Mouse (Mus musculus) left cerebral cortex, postnatal 36 days (tissue): ENCODE results near the gene Mapk10. TPM values are rescaled to one million over a fixed set of nuclear protein-coding genes. Genes with fewer than 3 reads are reported as not detected.

Experiments
- DNase-seq, 2 experiments: peaks; one replicate each; pipeline ENCODE4 v3.0.0; 2021 to 2022; ENCODE audit warnings: low spot score in 2 of 2, mixed read lengths in 1 of 2
- intact Hi-C: fragments of 180-260 bp; cut with DNase I; formaldehyde crosslinking; loops from one replicate; pipeline ENCODE4 v1.15.1; 2025
- total RNA-seq, 2 experiments: library from RNA; stranded (reverse); gene quantifications; 2 replicates each; pipeline ENCODE4 v1.2.3; 2021

Mapk10 gene
- total RNA-seq, 2 experiments from 2014 or later: 443 to 506 TPM

DNA sequence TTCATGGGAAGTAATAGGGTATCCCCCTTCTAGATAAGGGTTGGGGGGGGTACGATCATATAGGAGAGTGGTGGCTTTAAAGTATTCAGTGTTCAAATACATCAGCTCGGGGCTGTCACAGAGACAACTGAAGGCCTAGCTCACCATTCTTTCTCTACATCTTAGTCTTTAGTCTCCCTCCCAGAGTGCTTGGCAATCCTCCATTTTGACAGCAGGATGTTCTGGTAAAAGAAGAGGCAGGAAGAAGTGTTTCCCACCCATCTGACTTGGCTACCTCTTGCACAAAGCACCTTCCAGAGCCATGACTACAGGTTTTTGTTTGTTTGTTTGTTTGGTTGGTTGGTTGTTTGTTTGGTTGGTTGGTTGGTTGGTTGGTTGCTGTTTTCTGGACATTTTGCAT lies 125.3 kb downstream of the Mapk10 start:
- intact Hi-C loops: no loop called here
- no peak for DNase-seq

DNA sequence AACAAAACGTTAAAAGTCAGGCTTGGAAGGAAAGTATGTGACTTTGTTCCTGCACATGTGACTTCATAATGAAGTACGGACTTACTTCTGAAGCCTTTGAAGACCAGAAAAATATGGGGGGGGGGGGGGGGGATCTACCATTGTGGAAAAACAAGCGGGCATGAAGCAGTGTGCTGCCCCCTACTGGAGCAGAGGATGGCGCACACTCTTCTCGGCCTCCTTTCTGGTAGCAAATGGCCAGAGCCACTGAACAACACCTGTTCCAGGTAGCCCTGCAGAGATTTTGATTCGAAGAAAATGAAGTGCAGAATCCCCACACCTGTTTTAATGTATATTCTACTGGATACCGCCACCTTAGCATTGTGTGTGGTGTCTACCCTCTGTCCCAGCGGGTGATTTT lies 135.7 kb downstream of the Mapk10 start:
- intact Hi-C loops: no loop called here
- no peak for DNase-seq

DNA sequence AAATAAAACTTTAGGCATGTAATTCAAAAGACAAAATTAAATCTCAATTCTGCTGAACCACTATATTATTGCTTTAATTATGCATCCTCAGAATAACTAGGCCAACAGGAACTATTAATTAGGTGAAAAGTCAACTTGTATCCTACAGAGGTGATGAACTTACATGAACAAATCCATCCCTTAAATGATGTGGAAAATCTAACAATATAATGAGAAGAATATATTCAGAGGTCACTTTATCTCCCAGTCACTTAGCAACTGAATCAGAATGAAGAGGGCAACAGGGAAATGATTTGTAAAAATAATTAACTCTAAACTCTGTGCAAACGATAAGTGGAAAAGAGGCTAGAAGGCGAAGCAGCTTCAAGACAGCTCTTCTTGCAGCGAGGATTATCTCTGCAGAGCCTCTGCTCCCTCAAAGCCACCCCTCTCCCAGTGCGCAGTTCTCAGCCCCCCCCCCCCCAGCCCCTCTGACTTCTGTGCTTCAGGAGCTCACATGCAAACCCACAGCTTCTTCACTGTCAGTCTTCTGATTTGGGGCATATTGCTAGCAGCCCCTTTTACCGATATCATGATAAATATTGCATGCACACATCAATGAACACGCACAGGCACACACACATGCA lies 138.8 kb downstream of the Mapk10 start:
- intact Hi-C loops: no loop called here
- DNase-seq: no peak

DNA sequence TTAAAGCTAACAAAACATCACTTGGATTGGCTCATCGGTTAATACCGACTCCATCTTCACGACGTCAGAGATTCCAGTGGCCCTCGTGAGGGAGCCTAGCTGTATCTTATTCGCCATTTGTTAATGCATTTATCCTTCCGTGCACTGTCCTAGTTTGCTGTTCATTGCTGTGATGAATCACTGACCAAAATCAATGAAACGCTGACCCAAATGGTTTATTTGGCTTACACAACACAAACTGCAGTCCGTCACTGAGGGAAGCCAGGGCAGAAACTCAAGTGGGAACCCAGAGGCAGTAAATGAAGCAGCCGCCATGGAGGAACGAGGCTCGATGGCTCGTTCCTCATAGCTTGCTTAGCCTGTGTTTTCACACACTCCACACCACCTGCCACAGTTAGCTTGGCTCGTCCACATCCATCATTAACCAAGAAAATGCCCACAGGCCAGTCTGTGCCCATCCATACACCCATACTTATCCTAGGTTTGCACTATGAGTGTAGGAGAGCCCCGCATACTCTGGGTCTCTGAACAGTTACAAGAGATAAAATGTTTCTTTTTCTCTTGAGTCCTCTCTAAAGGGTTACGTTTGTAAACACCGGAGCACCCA lies 140.0 kb downstream of the Mapk10 start:
- intact Hi-C loops: no loop called here
- DNase-seq: no peak

DNA sequence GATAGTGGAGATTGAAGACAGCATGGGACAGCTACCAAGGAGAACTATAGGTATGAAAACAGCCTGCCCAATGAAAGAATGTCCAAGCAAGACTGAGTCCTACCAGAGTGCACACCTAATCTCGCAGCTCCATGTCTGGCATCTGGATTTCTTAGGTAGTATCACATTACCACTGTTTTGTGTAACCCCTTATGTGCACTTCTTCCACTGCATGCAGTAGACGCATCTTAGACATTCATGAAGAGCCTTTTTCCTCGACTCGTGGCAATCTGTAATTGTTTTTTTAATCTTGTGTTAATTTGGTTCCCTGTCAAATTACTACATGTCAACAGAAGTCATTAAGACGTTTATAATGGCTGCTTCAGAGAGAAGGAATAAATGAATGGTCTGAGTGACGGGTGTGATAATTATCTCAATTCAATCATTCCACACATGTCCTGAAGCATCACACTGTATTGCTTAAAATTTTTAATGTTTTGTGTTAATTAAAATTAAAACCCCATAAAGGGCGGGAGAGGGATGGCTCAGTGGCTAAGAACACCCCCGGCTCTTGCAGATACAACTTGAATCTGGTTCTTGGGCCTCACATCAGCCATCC lies 160.7 kb downstream of the Mapk10 start:
- intact Hi-C loops: no loop called here

DNA sequence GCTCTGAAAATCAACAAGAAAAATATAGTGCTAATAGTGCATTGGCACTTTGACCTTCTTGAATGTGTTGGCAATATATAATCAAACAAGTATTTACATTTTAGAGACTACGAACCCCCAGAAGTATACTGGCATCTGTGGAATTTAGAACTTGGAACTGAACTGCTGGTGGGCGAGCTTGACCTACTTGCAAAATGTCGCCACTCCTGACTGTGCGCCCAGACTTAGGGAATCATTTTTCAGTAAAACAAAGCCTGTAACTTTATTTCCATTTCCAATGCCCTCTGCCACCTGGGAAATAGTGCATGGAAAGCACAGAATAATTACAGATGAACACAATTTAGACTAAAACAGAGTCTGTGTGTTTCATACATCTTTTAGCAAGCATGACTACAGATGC lies 163.1 kb downstream of the Mapk10 start:
- DNase-seq: no peak
- intact Hi-C loops: no loop called here

More for the DNA sequence above, 160.7 kb downstream of the Mapk10 start:
- no peak for DNase-seq

DNA sequence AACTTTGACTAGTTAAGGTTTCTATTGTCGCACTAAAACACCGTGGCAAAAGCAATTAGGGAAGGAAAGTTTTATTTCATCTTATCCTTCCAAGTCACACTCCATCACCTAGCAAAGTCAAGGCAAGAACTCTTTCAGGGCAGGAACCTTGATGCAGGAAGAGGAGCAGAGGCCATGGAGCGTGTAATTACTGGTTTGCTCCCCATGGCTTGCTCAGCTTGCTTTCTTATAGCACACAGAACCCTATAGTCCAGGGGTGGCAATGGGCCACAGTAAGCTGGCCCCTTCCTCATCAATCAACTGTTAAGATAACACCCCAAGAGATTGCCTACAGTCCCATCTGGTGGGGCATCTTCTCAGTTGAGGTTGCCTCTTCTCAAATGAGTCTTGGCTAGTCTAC lies 173.4 kb downstream of the Mapk10 start:
- intact Hi-C loops: no loop called here
- no peak for DNase-seq

DNA sequence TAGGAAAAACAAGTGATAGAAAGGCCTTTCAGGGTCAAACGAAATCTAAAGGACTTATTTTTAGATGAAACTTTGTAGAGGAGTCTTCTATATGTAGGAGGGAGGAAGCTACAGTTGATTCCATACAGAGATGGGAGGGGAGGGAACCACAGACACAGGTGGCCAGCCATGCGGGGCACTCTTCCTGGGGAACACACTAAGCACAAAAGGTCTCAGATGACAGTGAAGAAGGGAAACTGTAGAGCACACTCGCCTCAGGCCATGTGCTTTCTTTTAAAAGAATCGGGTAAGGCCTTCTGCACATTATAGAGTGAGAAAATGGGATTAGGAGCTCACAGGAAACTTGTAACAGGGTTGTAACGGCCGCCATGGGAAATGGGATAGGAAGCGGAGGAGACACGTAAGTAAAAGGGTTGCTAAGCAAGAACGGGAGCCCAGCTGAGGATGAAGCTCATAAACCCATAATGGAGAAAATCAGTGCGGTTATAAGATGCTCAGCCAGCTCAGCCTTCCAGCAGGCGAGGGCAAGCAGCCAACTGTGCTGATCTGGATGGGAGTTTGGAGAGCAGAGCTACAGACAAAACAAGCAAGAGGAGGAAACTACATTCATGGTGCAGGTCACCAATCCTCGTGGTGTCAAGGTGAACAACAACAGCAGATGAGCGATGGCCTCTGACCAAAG lies 182.1 kb downstream of the Mapk10 start:
- intact Hi-C loops: no loop called here

DNA sequence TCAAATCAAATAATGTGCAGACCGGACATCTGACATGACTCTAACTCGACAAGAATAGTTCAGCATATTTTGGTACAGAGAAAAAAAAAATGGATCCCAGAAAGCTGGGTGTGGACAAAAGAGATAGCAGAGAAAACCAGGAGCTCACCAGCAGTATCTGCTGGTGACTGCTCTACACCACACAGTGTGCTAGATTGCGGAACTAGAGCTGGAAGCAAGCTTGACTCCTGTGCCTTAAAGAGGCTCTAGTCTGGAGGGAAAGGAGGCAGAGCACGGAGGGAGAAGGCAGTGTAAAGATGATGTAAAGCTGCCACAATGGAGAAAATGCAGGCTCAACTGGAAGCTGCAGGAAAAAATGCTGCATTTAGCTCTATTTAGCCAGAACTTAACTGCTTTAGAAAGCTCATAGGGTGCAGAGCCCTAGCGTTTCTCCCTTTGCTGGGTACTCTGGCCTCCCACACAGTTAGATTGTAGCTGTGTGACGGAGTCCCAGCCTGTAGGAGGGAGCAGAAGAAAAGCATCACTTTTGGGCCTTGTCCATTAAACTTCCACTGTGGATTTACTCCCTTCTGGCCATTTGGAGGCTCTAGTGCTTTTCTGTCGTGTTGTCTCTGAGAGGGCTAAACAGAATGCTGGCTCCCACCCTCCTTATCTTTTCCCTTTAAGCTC lies 188.5 kb downstream of the Mapk10 start:
- DNase-seq: peak; percentile 43 to 57
- intact Hi-C loops: loop anchor here (5.0 kb wide), 1 partner anchor 185 kb away; no protein-coding TSS in a partner anchor

More for the DNA sequence above, 182.1 kb downstream of the Mapk10 start:
- DNase-seq: peak; percentile 55 to 66

DNA sequence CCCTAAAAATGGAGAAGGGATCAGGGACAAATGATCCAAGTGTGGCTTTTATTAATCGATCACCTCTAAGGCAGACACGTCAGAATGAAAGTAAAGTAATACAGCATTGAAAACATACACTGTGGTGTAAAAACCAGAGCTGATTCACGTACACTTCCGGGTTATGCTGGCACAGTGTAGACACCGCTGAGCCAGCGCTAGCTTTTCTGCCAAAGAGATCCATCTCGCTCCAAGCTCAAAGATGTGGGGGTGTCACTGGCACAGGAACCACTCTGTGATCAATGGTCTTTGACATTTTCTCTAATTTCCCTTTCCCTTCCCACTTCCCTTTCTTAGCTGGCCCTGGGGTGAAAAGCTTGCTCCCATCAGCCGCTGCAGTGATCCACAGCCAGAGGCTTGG lies 189.7 kb downstream of the Mapk10 start:
- no peak for DNase-seq
- intact Hi-C loops: loop anchor here (5.0 kb wide), 1 partner anchor 186 kb away; no protein-coding TSS in a partner anchor

DNA sequence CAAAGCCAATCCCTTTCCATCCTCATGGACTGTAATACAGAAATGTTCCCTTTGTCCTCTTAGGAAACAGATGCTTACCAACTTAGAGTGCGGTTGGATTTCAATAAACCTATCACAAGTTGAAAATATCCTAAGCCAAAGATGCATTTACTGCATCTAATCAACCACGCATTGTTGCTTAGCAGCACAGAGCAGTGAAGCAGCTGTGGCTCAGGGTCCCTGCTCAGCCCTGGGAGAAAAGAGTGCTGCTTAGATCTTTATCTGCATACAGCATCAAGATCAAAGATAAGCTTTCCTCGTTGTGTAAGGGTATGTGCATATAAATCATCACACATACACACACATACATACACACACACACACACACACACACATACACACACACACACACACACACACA lies 190.2 kb downstream of the Mapk10 start:
- intact Hi-C loops: loop anchor here (5.0 kb wide), 1 partner anchor 186 kb away; no protein-coding TSS in a partner anchor
- DNase-seq: no peak

DNA sequence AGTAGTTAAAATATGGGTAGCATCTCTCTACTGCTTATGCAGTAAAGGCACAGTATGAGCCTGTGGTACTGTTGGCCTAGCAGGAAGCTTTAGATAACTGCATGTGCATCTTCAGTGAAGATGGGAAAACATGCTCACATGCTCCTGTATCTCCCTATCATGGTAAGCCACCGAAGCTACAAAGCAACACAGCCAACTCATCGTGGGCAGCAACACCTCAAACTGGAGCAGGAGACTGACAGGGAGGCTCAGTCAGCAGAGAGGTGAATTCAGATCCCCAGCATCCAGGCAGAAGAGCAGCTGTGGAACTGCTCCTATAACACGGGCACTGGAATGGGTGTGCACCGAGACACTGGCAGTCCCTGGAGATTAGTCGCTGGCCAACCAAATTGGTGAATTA lies 191.0 kb downstream of the Mapk10 start:
- DNase-seq: no peak
- intact Hi-C loops: loop anchor here (5.0 kb wide), 1 partner anchor 187 kb away; no protein-coding TSS in a partner anchor

DNA sequence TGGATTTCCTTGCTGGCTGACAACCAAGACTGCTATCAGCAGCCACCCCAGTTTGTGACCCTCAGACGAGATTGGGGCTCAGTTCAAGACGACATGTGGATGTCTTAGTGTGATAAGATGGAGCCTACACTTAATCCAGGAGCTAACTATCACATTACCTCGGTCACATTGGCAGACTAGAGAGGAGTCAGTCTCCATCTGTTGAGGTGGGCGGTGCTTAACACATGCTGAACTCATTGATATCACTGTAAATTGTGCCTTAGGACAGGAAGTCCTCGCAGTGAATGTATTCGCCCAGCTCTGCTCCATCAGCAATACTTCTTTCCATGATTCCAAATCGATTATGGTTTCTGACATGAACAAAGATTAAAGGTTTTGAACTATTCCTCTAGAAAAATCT lies 193.5 kb downstream of the Mapk10 start:
- intact Hi-C loops: no loop called here
- no peak for DNase-seq

DNA sequence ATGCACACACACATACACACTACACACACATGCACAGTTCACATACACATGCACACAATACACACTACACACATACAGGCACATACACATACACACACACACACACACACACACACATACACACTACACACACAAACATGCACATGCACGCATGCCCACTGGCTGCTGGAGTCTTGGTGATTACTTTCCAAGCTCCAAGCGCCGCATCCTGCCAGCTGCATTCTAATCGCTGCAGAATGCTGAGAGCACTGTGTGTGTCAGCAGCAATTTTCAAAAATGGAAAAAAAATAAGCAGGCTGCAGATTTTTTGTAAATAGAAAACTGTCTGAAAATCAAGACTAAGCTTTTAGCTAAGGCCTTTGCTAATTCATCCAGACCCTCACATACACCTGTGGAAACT lies 196.8 kb downstream of the Mapk10 start:
- no peak for DNase-seq
- intact Hi-C loops: no loop called here

DNA sequence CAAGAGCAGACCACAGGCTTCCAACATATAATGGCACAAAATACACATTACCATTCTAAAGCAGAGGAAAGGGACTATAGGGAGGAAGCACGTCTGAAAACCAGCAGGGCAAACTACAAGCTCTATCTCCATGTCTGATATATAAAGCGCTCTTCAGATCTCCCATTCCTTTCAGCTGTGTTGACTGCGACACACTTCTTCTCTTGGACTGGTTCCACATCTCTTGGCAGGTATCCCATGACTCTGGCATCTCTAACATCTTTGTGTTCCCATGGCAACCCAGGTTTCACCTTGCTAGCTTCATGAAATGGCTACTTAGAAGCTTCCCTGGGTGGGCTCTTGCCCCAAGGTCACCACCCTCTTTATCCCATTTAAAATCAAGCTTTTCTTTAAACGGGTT lies 202.2 kb downstream of the Mapk10 start:
- DNase-seq: peak; percentile 44 to 60
- intact Hi-C loops: no loop called here

DNA sequence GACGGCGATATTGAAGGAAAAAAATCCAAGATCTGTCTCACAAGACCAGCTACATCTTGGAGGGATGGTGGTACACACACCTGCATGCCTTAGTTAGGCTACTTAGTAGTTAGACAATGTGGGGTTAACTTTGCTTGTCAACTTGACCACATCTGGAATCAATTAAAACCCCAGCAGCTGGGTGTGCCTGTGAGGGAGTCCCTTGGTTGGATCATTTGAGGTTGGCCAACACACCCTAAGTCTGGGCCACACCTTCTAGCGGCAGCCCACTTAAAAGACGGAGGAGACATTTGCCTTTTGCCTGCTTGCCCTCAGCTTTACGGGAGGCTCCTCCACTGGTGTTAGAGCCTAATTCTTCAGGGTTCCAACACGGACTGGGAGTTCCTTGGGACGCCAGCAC lies 209.0 kb downstream of the Mapk10 start:
- intact Hi-C loops: no loop called here
- no peak for DNase-seq

DNA sequence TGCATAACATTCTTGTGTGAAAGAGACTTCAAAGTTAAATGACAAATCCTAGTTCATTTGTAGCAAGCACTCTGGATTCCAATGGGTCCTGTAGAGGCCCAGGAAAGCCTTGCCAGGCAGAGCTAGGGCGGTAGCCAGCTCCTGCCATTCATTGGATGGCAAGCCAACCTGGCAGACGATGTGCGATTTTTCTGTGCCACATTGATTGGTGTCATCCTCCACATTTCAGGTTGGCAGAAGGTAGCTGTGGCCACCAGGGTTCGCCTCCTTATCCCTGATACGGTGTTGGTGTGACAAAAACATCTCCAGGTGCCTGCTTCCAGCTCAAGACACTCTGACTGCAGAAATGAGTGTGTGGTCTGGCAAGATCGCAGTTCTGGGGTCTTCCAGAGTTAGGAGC lies 210.6 kb downstream of the Mapk10 start:
- DNase-seq: no peak
- intact Hi-C loops: no loop called here

DNA sequence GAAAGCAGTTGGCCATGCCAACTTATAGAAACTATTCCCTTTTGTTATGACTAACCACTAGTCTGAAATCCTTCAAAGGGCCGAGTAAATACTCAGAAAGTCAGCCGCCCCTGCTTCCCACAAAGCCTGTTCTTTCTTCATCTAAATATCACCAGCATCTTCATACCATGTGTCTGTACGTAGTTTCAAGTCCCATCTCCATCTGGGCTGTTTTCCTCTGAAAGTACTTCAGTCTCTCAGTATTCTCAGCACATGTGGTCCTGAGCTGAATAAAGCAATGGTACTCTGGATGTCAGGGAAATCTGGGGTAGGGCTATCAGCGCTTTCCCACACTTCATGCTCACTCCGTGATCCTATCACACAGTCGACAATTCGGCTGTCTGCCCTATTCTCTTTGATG lies 212.6 kb downstream of the Mapk10 start:
- DNase-seq: no peak
- intact Hi-C loops: no loop called here

DNA sequence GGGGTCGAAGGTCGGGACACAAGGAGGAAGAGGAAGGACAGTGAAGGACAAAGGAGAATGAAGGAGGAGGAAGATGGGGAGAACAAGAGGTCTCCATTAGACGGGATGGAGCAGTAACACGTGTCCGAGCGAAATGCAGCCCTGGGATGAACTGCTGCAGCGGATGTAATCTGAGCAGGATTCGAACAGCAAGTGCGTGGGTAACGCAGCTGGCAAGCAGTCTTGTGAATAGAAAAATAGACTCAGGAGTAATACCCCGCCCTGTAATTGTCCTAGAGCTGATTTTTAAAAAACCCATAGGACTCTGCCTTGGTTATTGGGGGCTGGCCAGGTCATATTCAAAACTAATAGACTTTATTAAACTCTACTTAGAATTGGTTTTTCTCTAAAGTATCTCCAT lies 213.2 kb downstream of the Mapk10 start:
- intact Hi-C loops: no loop called here
- no peak for DNase-seq

DNA sequence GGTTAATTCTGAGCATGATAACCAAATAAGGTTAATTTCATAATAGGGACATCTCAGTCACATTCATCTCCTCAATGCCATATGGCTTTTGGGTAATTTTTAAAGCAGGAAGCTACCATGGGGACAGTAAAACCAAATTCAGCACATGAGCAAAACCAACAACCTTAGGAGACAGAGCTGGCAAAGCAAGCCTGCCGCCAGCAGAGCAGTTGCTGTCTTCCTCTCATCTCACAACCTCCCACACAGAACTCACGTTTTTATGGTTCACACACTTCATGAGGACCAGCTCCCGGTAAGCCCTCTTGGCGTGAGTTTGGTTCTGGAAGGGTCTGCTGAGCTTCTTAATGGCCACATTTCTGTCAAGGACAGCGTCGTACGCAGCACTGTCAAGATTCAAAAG lies 214.8 kb downstream of the Mapk10 start:
- no peak for DNase-seq
- intact Hi-C loops: no loop called here
